Mouse (Mus musculus): ENCODE results near the gene Rab31. TPM values are rescaled to one million over a fixed set of nuclear protein-coding genes. Genes with fewer than 3 reads are reported as not detected.

Rab31 gene
- polyA plus RNA-seq, 1 experiment, result 32.1 TPM

- TF ChIP-seq CTCF (IDR thresholded peaks at IDR 0.05; ENCODE audit: control insufficient read depth, insufficient read depth, insufficient replicate concordance, low read depth, low read length) (no peak), POLR2A (IDR thresholded peaks at IDR 0.05; ENCODE audit: control insufficient read depth, low read depth, low read length) (no peak)
- peak overlapping the region; percentile 80 for H3K27ac ChIP-seq (ENCODE audit: control insufficient read depth, insufficient read depth, low read depth, low read length)
These were observed 70.6 kb downstream of the Rab31 start for GRCm38 (mm10) chr17:65701797-65702566.

GRCm38 (mm10) chr17:65701356-65701755 is 71.2 kb downstream of the Rab31 start:
- H3K4me3 ChIP-seq (ENCODE audit: control insufficient read depth, low read depth, low read length), result no peak overlapping the region
- TF ChIP-seq POLR2A (IDR thresholded peaks at IDR 0.05; ENCODE audit: control insufficient read depth, low read depth, low read length) (no peak), CTCF (IDR thresholded peaks at IDR 0.05; ENCODE audit: control insufficient read depth, insufficient read depth, insufficient replicate concordance, low read depth, low read length) (no peak)
- peaks cover 10% of the 10 kb centered on the region for H3K4me1 ChIP-seq (ENCODE audit: control insufficient read depth, insufficient read depth, low read length)
- peak overlapping the region; percentile 80 for H3K27ac ChIP-seq (ENCODE audit: control insufficient read depth, insufficient read depth, low read depth, low read length)
- no peaks in the 10 kb centered on the region for H3K36me3 ChIP-seq (ENCODE audit: control insufficient read depth, insufficient read depth, low read length)
- no peaks in the 10 kb centered on the region for H3K27me3 ChIP-seq (ENCODE audit: control insufficient read depth, insufficient read depth, low read length)

More at GRCm38 (mm10) chr17:65701797-65702566, 70.6 kb downstream of the Rab31 start:
- no peaks in the 10 kb centered on the region for H3K27me3 ChIP-seq (ENCODE audit: control insufficient read depth, insufficient read depth, low read length)
- no peak overlapping the region for H3K4me3 ChIP-seq (ENCODE audit: control insufficient read depth, low read depth, low read length)
- peaks cover 7% of the 10 kb centered on the region for H3K4me1 ChIP-seq (ENCODE audit: control insufficient read depth, insufficient read depth, low read length)
- H3K36me3 ChIP-seq (ENCODE audit: control insufficient read depth, insufficient read depth, low read length), result no peaks in the 10 kb centered on the region

GRCm38 (mm10) chr17:65700060-65700459 is 72.5 kb downstream of the Rab31 start:
- H3K27ac ChIP-seq (ENCODE audit: control insufficient read depth, insufficient read depth, low read depth, low read length), result no peak overlapping the region
- peaks cover 10% of the 10 kb centered on the region for H3K4me1 ChIP-seq (ENCODE audit: control insufficient read depth, insufficient read depth, low read length)
- TF ChIP-seq POLR2A (IDR thresholded peaks at IDR 0.05; ENCODE audit: control insufficient read depth, low read depth, low read length), result no peak
- no peak for TF ChIP-seq CTCF (IDR thresholded peaks at IDR 0.05; ENCODE audit: control insufficient read depth, insufficient read depth, insufficient replicate concordance, low read depth, low read length)
- no peaks in the 10 kb centered on the region for H3K27me3 ChIP-seq (ENCODE audit: control insufficient read depth, insufficient read depth, low read length)
- no peak overlapping the region for H3K4me3 ChIP-seq (ENCODE audit: control insufficient read depth, low read depth, low read length)
- H3K36me3 ChIP-seq (ENCODE audit: control insufficient read depth, insufficient read depth, low read length), result no peaks in the 10 kb centered on the region

- TF ChIP-seq POLR2A (IDR thresholded peaks at IDR 0.05; ENCODE audit: control insufficient read depth, low read depth, low read length) (no peak), CTCF (IDR thresholded peaks at IDR 0.05; ENCODE audit: control insufficient read depth, insufficient read depth, insufficient replicate concordance, low read depth, low read length) (no peak)
- Histone ChIP-seq H3K27me3 (ENCODE audit: control insufficient read depth, insufficient read depth, low read length) (no peaks in the 10 kb centered on the region), H3K36me3 (ENCODE audit: control insufficient read depth, insufficient read depth, low read length) (no peaks in the 10 kb centered on the region), H3K4me1 (ENCODE audit: control insufficient read depth, insufficient read depth, low read length) (peaks cover 10% of the 10 kb centered on the region), H3K27ac (ENCODE audit: control insufficient read depth, insufficient read depth, low read depth, low read length) (peak overlapping the region; percentile 51), H3K4me3 (ENCODE audit: control insufficient read depth, low read depth, low read length) (no peak overlapping the region)
These were observed 74.6 kb downstream of the Rab31 start for GRCm38 (mm10) chr17:65697791-65698463.

- H3K4me3 ChIP-seq (ENCODE audit: control insufficient read depth, low read depth, low read length), result no peak overlapping the region
- H3K4me1 ChIP-seq (ENCODE audit: control insufficient read depth, insufficient read depth, low read length), result peaks cover 7% of the 10 kb centered on the region
- H3K36me3 ChIP-seq (ENCODE audit: control insufficient read depth, insufficient read depth, low read length), result no peaks in the 10 kb centered on the region
- TF ChIP-seq CTCF (IDR thresholded peaks at IDR 0.05; ENCODE audit: control insufficient read depth, insufficient read depth, insufficient replicate concordance, low read depth, low read length) (no peak), POLR2A (IDR thresholded peaks at IDR 0.05; ENCODE audit: control insufficient read depth, low read depth, low read length) (no peak)
- H3K27me3 ChIP-seq (ENCODE audit: control insufficient read depth, insufficient read depth, low read length), result no peaks in the 10 kb centered on the region
- H3K27ac ChIP-seq (ENCODE audit: control insufficient read depth, insufficient read depth, low read depth, low read length), result peak overlapping the region; percentile 88
These were observed 75.6 kb downstream of the Rab31 start for GRCm38 (mm10) chr17:65696939-65697338.

- peaks cover 3% of the 10 kb centered on the region for H3K4me1 ChIP-seq (ENCODE audit: control insufficient read depth, insufficient read depth, low read length)
- H3K27ac ChIP-seq (ENCODE audit: control insufficient read depth, insufficient read depth, low read depth, low read length), result no peak overlapping the region
- no peaks in the 10 kb centered on the region for H3K27me3 ChIP-seq (ENCODE audit: control insufficient read depth, insufficient read depth, low read length)
- TF ChIP-seq CTCF (IDR thresholded peaks at IDR 0.05; ENCODE audit: control insufficient read depth, insufficient read depth, insufficient replicate concordance, low read depth, low read length) (no peak), POLR2A (IDR thresholded peaks at IDR 0.05; ENCODE audit: control insufficient read depth, low read depth, low read length) (no peak)
- H3K4me3 ChIP-seq (ENCODE audit: control insufficient read depth, low read depth, low read length), result no peak overlapping the region
- H3K36me3 ChIP-seq (ENCODE audit: control insufficient read depth, insufficient read depth, low read length), result no peaks in the 10 kb centered on the region
These were observed 80.3 kb downstream of the Rab31 start for GRCm38 (mm10) chr17:65692276-65692675.

GRCm38 (mm10) chr17:65683731-65684130 is 88.8 kb downstream of the Rab31 start:
- TF ChIP-seq POLR2A (IDR thresholded peaks at IDR 0.05; ENCODE audit: control insufficient read depth, low read depth, low read length), result no peak
- TF ChIP-seq CTCF (IDR thresholded peaks at IDR 0.05; ENCODE audit: control insufficient read depth, insufficient read depth, insufficient replicate concordance, low read depth, low read length), result no peak
- H3K36me3 ChIP-seq (ENCODE audit: control insufficient read depth, insufficient read depth, low read length), result no peaks in the 10 kb centered on the region

More at GRCm38 (mm10) chr17:65683731-65684130, 88.8 kb downstream of the Rab31 start:
- H3K27me3 ChIP-seq (ENCODE audit: control insufficient read depth, insufficient read depth, low read length), result no peaks in the 10 kb centered on the region
- peak overlapping the region; percentile 69 for H3K27ac ChIP-seq (ENCODE audit: control insufficient read depth, insufficient read depth, low read depth, low read length)
- no peak overlapping the region for H3K4me3 ChIP-seq (ENCODE audit: control insufficient read depth, low read depth, low read length)
- H3K4me1 ChIP-seq (ENCODE audit: control insufficient read depth, insufficient read depth, low read length), result peaks cover 2% of the 10 kb centered on the region; the same call in 1 of the 2 replicates
